ENCODE assay signal across 8 mouse cellular contexts in the genomic region with DNA sequence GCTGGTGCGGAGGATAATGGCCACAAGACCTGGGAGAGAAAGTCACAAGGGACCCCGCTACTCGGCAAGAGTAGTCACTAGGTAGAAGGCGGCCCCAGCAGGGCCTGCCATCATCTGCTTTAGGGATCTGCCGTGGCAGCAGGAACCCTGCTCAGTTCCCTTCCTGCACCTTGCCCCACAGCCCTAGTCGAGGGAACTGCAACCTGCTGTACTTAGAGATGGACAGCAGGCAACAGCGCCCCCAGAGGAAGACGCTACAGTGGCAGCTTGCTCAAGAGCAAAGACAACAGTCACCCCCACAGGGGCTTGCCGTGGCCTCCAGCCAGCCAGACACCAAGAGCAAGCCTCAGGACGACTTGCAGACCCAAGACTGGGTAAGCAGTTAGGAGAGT. TPM values are rescaled to one million over a fixed set of nuclear protein-coding genes. Genes with fewer than 3 reads are reported as not detected.
DNase-seq lines count a peak whose midpoint lies in the region; ATAC-seq and TF ChIP-seq lines count a peak whose summit lies in the region.

No protein-coding gene starts in this region.

- H3K9ac ChIP-seq in kidney, embryonic 15.5 days, result peak overlapping the region; percentile 55

- TF ChIP-seq CTCF in bone marrow macrophage, adult 2 months (IDR thresholded peaks at IDR 0.05; ENCODE audit: low read depth, low read length), result peak; percentile 52; the same call in 1 of the 2 replicates
- TF ChIP-seq CTCF in embryonic fibroblast, embryonic 13.5 days (IDR thresholded peaks at IDR 0.05; ENCODE audit: borderline replicate concordance, insufficient read depth, low read length), result peak; percentile 88; the same call in 1 of the 2 replicates

- peak overlapping the region; percentile 54; the same call in 1 of the 2 replicates for H3K4me3 ChIP-seq in bone marrow macrophage, adult 2 months (ENCODE audit: insufficient read depth, low read length)
- no peak overlapping the region for H3K4me3 ChIP-seq in embryonic fibroblast, embryonic 13.5 days (ENCODE audit: insufficient read depth, low read length)
- H3K4me3 ChIP-seq in heart, embryonic 10.5 days, result peak overlapping the region; percentile 67
- peak overlapping the region; percentile 51 for H3K4me3 ChIP-seq in kidney, embryonic 15.5 days (replicated peaks)

- TF ChIP-seq POLR2A in bone marrow macrophage, adult 2 months (IDR thresholded peaks at IDR 0.05; ENCODE audit: borderline replicate concordance, low read depth, low read length), result no peak
- no peak for TF ChIP-seq POLR2A in embryonic fibroblast, embryonic 13.5 days (IDR thresholded peaks at IDR 0.05; ENCODE audit: low read depth, low read length)

- H3K4me1 ChIP-seq in bone marrow macrophage, adult 2 months (ENCODE audit: control insufficient read depth, insufficient read depth, low read length), result peaks cover 7% of the 10 kb centered on the region
- no peaks in the 10 kb centered on the region for H3K4me1 ChIP-seq in embryonic fibroblast, embryonic 13.5 days (ENCODE audit: control insufficient read depth, insufficient read depth, low read length)
- H3K4me1 ChIP-seq in heart, embryonic 10.5 days, result peaks cover 21% of the 10 kb centered on the region
- H3K4me1 ChIP-seq in kidney, embryonic 15.5 days, result peaks cover 21% of the 10 kb centered on the region

- no peak overlapping the region for H3K27ac ChIP-seq in bone marrow macrophage, adult 2 months (ENCODE audit: insufficient read depth, low read depth, low read length)
- no peak overlapping the region for H3K27ac ChIP-seq in embryonic fibroblast, embryonic 13.5 days (ENCODE audit: insufficient read depth, low read length)
- peak overlapping the region; percentile 92 for H3K27ac ChIP-seq in heart, embryonic 10.5 days
- H3K27ac ChIP-seq in kidney, embryonic 15.5 days, result peak overlapping the region; percentile 94

- DNase-seq in A20 (ENCODE audit: low read depth, low spot score) (peak; percentile 94), liver (peak; percentile 89)
- peak; percentile 95 for DNase-seq in heart, embryonic 10.5 days (ENCODE audit: low spot score)
- peak; percentile 87 to 94 for DNase-seq in spleen, postnatal 4 days (ENCODE audit: low spot score in 2 of 2)

- 6% methylated on average over 10 of the region's 10 CpGs for WGBS in heart, embryonic 10.5 days
- 5% methylated on average over 10 of the region's 10 CpGs for WGBS in kidney, embryonic 15.5 days

- peak; percentile 79 for ATAC-seq in kidney, embryonic 15.5 days (replicated peaks; ENCODE audit: low FRiP score)
- ATAC-seq in monocyte, adult 5-6 weeks (replicated peaks; ENCODE audit: insufficient number of reproducible peaks, low FRiP score, low TSS enrichment, poor library complexity, severe bottlenecking), result peak; percentile 91

- H3K36me3 ChIP-seq in heart, embryonic 10.5 days, result peaks cover 19% of the 10 kb centered on the region
- H3K36me3 ChIP-seq in kidney, embryonic 15.5 days, result peaks cover 22% of the 10 kb centered on the region

- no peaks in the 10 kb centered on the region for H3K27me3 ChIP-seq in heart, embryonic 10.5 days (ENCODE audit: insufficient read depth, poor library complexity, severe bottlenecking)
- H3K27me3 ChIP-seq in kidney, embryonic 15.5 days, result no peaks in the 10 kb centered on the region

- no peaks in the 10 kb centered on the region for H3K9me3 ChIP-seq in heart, embryonic 10.5 days
- H3K9me3 ChIP-seq in kidney, embryonic 15.5 days (replicated peaks), result no peaks in the 10 kb centered on the region

- H3K4me2 ChIP-seq in kidney, embryonic 15.5 days, result peak overlapping the region; percentile 94

RNA-seq across cellular contexts. Expression of gene Tex22, which starts 0.8 kb away (rescaled TPM):
- polyA plus RNA-seq in bone marrow macrophage, adult 2 months (2012; ENCODE audit: insufficient read depth, insufficient read length, missing spikeins), result not detected in 2 replicates
- not detected in 2 replicates for polyA plus RNA-seq in embryonic fibroblast, embryonic 13.5 days (2011; ENCODE audit: insufficient read length, low read depth, missing spikeins)
- not detected in 2 replicates for polyA plus RNA-seq in heart, embryonic 10.5 days (2016; fragmentation: Nextera tagmentation; extraction: Ambion mirVana)
- 0.80 TPM in 1 of 2 replicates, not detected in the other for polyA plus RNA-seq in kidney, embryonic 15.5 days (2015; fragmentation: Nextera tagmentation; extraction: Ambion mirVana)
- total RNA-seq in monocyte, adult 5-6 weeks (2017), result 0.39 TPM in 1 of 3 replicates, not detected in the others

RNA-seq across cellular contexts. Expression of gene Mta1, which starts 23.0 kb away (rescaled TPM):
- polyA plus RNA-seq in bone marrow macrophage, adult 2 months (2012; ENCODE audit: insufficient read depth, insufficient read length, missing spikeins), result 38.9 and 43.0 TPM in 2 replicates
- polyA plus RNA-seq in embryonic fibroblast, embryonic 13.5 days (2011; ENCODE audit: insufficient read length, low read depth, missing spikeins), result 83.2 and 86.5 TPM in 2 replicates
- polyA plus RNA-seq in heart, embryonic 10.5 days (2016; fragmentation: Nextera tagmentation; extraction: Ambion mirVana), result 12.0 and 17.5 TPM in 2 replicates
- 16.0 and 16.3 TPM in 2 replicates for polyA plus RNA-seq in kidney, embryonic 15.5 days (2015; fragmentation: Nextera tagmentation; extraction: Ambion mirVana)
- total RNA-seq in monocyte, adult 5-6 weeks (2017), result 9.6 to 19.4 TPM (median 12.7 TPM) in 3 replicates

Comparison
In these comparisons a context has a peak if more than half of its experiments do, and no peak if none do; other contexts are left out.
1. H3K27ac ChIP-seq: peak in heart, embryonic 10.5 days (single experiment) and kidney, embryonic 15.5 days (single experiment); none in bone marrow macrophage, adult 2 months (single experiment) and embryonic fibroblast, embryonic 13.5 days (single experiment).
2. Peak in every context shown above with its lines, with median percentiles within 50 percentile points of each other: DNase-seq.